Mouse (Mus musculus): ENCODE results near the gene Gm28043. TPM values are rescaled to one million over a fixed set of nuclear protein-coding genes. Genes with fewer than 3 reads are reported as not detected.

Gene Gm28043
- polyA plus RNA-seq, 1 experiment from 2014 or later = 1.1 TPM

- Histone ChIP-seq H3K4me2 (replicated peaks; ENCODE audit: low read depth) (no peak overlapping the region), H3K4me3 (ENCODE audit: low read depth, low read length) (no peak overlapping the region), H3K27me3 (ENCODE audit: control insufficient read depth, insufficient read depth, low read length) (no peaks in the 10 kb centered on the region), H3K36me3 (ENCODE audit: control insufficient read depth, insufficient read depth, low read length) (peaks cover 8% of the 10 kb centered on the region; the same call in 1 of the 2 replicates), H3K27ac (replicated peaks) (no peak overlapping the region), H3K4me1 (replicated peaks; ENCODE audit: control insufficient read depth, insufficient read depth) (no peaks in the 10 kb centered on the region), H3K9ac (ENCODE audit: low read length) (no peak overlapping the region), H3K9me3 (ENCODE audit: control insufficient read depth, low read length) (no peaks in the 10 kb centered on the region)
- no peak for TF ChIP-seq CTCF (IDR thresholded peaks at IDR 0.05; ENCODE audit: low read depth)
- TF ChIP-seq EP300 (optimal IDR thresholded peaks at IDR 0.05) = no peak
- WGBS = 79% methylated on average over 15 of the region's 15 CpGs
- DNase-seq (ENCODE audit: low spot score) = no peak
- ATAC-seq (ENCODE audit: low FRiP score, low TSS enrichment) = no peak
Measured at GRCm38 (mm10) chr17:29595891-29596770, 18.5 kb upstream of the Gm28043 start.

- TF ChIP-seq CTCF (IDR thresholded peaks at IDR 0.05; ENCODE audit: low read depth) (no peak), EP300 (optimal IDR thresholded peaks at IDR 0.05) (no peak)
- no peak overlapping the region for H3K27ac ChIP-seq (replicated peaks)
- no peak overlapping the region for H3K9ac ChIP-seq (ENCODE audit: low read length)
- no peak overlapping the region for H3K4me2 ChIP-seq (replicated peaks; ENCODE audit: low read depth)
- H3K4me3 ChIP-seq (ENCODE audit: low read depth, low read length) = no peak overlapping the region
- WGBS = 85% methylated on average over 13 of the region's 13 CpGs
- DNase-seq (ENCODE audit: low spot score) (no peak), ATAC-seq (ENCODE audit: low FRiP score, low TSS enrichment) (no peak)
- no peaks in the 10 kb centered on the region for H3K27me3 ChIP-seq (ENCODE audit: control insufficient read depth, insufficient read depth, low read length)
- no peaks in the 10 kb centered on the region for H3K4me1 ChIP-seq (replicated peaks; ENCODE audit: control insufficient read depth, insufficient read depth)
- H3K9me3 ChIP-seq (ENCODE audit: control insufficient read depth, low read length) = no peaks in the 10 kb centered on the region
- H3K36me3 ChIP-seq (ENCODE audit: control insufficient read depth, insufficient read depth, low read length) = peaks cover 8% of the 10 kb centered on the region; the same call in 1 of the 2 replicates
Measured at GRCm38 (mm10) chr17:29596771-29597132, 17.9 kb upstream of the Gm28043 start.

GRCm38 (mm10) chr17:29599051-29599450 is 15.6 kb upstream of the Gm28043 start:
- Histone ChIP-seq H3K4me1 (replicated peaks; ENCODE audit: control insufficient read depth, insufficient read depth) (no peaks in the 10 kb centered on the region), H3K27me3 (ENCODE audit: control insufficient read depth, insufficient read depth, low read length) (no peaks in the 10 kb centered on the region), H3K36me3 (ENCODE audit: control insufficient read depth, insufficient read depth, low read length) (peaks cover 8% of the 10 kb centered on the region; the same call in 1 of the 2 replicates), H3K4me3 (ENCODE audit: low read depth, low read length) (no peak overlapping the region), H3K9ac (ENCODE audit: low read length) (no peak overlapping the region), H3K9me3 (ENCODE audit: control insufficient read depth, low read length) (no peaks in the 10 kb centered on the region), H3K4me2 (replicated peaks; ENCODE audit: low read depth) (no peak overlapping the region), H3K27ac (replicated peaks) (no peak overlapping the region)
- TF ChIP-seq CTCF (IDR thresholded peaks at IDR 0.05; ENCODE audit: low read depth) = no peak
- TF ChIP-seq EP300 (optimal IDR thresholded peaks at IDR 0.05) = no peak
- DNase-seq (ENCODE audit: low spot score) (no peak), ATAC-seq (ENCODE audit: low FRiP score, low TSS enrichment) (no peak)
- 88% methylated on average over 14 of the region's 14 CpGs for WGBS

GRCm38 (mm10) chr17:29599537-29599936 is 15.1 kb upstream of the Gm28043 start:
- no peaks in the 10 kb centered on the region for H3K27me3 ChIP-seq (ENCODE audit: control insufficient read depth, insufficient read depth, low read length)
- no peak overlapping the region for H3K4me2 ChIP-seq (replicated peaks; ENCODE audit: low read depth)
- no peak overlapping the region for H3K4me3 ChIP-seq (ENCODE audit: low read depth, low read length)
- H3K9ac ChIP-seq (ENCODE audit: low read length) = no peak overlapping the region
- H3K27ac ChIP-seq (replicated peaks) = no peak overlapping the region
- DNase-seq (ENCODE audit: low spot score) (no peak), ATAC-seq (ENCODE audit: low FRiP score, low TSS enrichment) (no peak)
- no peaks in the 10 kb centered on the region for H3K4me1 ChIP-seq (replicated peaks; ENCODE audit: control insufficient read depth, insufficient read depth)
- H3K9me3 ChIP-seq (ENCODE audit: control insufficient read depth, low read length) = no peaks in the 10 kb centered on the region
- H3K36me3 ChIP-seq (ENCODE audit: control insufficient read depth, insufficient read depth, low read length) = peaks cover 8% of the 10 kb centered on the region; the same call in 1 of the 2 replicates
- no peak for TF ChIP-seq CTCF (IDR thresholded peaks at IDR 0.05; ENCODE audit: low read depth)
- no peak for TF ChIP-seq EP300 (optimal IDR thresholded peaks at IDR 0.05)
- WGBS = 83% methylated on average over 8 of the region's 8 CpGs

GRCm38 (mm10) chr17:29601391-29601790 is 13.3 kb upstream of the Gm28043 start:
- WGBS = 50% methylated on average over 4 of the region's 4 CpGs
- Histone ChIP-seq H3K36me3 (ENCODE audit: control insufficient read depth, insufficient read depth, low read length) (peaks cover 8% of the 10 kb centered on the region; the same call in 1 of the 2 replicates), H3K27ac (replicated peaks) (no peak overlapping the region), H3K4me3 (ENCODE audit: low read depth, low read length) (no peak overlapping the region), H3K27me3 (ENCODE audit: control insufficient read depth, insufficient read depth, low read length) (no peaks in the 10 kb centered on the region), H3K9ac (ENCODE audit: low read length) (no peak overlapping the region), H3K4me1 (replicated peaks; ENCODE audit: control insufficient read depth, insufficient read depth) (no peaks in the 10 kb centered on the region), H3K4me2 (replicated peaks; ENCODE audit: low read depth) (no peak overlapping the region), H3K9me3 (ENCODE audit: control insufficient read depth, low read length) (no peaks in the 10 kb centered on the region)
- TF ChIP-seq EP300 (optimal IDR thresholded peaks at IDR 0.05) (no peak), CTCF (IDR thresholded peaks at IDR 0.05; ENCODE audit: low read depth) (no peak)
- DNase-seq (ENCODE audit: low spot score) (no peak), ATAC-seq (ENCODE audit: low FRiP score, low TSS enrichment) (no peak)

- Histone ChIP-seq H3K36me3 (ENCODE audit: control insufficient read depth, insufficient read depth, low read length) (0 out of 2 replicates have a peak, but pooled peaks cover 7% of the 10 kb centered on the region), H3K9me3 (ENCODE audit: control insufficient read depth, low read length) (no peaks in the 10 kb centered on the region), H3K27me3 (ENCODE audit: control insufficient read depth, insufficient read depth, low read length) (no peaks in the 10 kb centered on the region), H3K4me1 (replicated peaks; ENCODE audit: control insufficient read depth, insufficient read depth) (no peaks in the 10 kb centered on the region), H3K27ac (replicated peaks) (no peak overlapping the region), H3K4me3 (ENCODE audit: low read depth, low read length) (no peak overlapping the region), H3K4me2 (replicated peaks; ENCODE audit: low read depth) (no peak overlapping the region), H3K9ac (ENCODE audit: low read length) (no peak overlapping the region)
- 18% methylated on average over 6 of the region's 6 CpGs for WGBS
- DNase-seq (ENCODE audit: low spot score) = peak; percentile 83
- no peak for ATAC-seq (ENCODE audit: low FRiP score, low TSS enrichment)
- TF ChIP-seq EP300 (optimal IDR thresholded peaks at IDR 0.05) (no peak), CTCF (IDR thresholded peaks at IDR 0.05; ENCODE audit: low read depth) (peak; percentile 96)
Measured at GRCm38 (mm10) chr17:29603283-29603682, 11.4 kb upstream of the Gm28043 start.

Data from stomach, postnatal 0 days (tissue).